Mouse (Mus musculus) liver, adult 2 months (tissue): ENCODE data around the gene Cog8.

Experiments used
- CTCF ChIP-seq: fragments of 200-500 bp; IDR thresholded peaks from 2 replicates; pipeline ENCODE4 v1.5.1; 2011; ENCODE audit warnings: low read depth, low read length, control low read depth
- POLR2A ChIP-seq: fragments of 200-500 bp; IDR thresholded peaks from 2 replicates; pipeline ENCODE4 v1.6.1; 2011; ENCODE audit warnings: low read length, control low read depth; ENCODE audit not compliant: insufficient read depth; ENCODE audit errors: extremely low read depth

DNA sequence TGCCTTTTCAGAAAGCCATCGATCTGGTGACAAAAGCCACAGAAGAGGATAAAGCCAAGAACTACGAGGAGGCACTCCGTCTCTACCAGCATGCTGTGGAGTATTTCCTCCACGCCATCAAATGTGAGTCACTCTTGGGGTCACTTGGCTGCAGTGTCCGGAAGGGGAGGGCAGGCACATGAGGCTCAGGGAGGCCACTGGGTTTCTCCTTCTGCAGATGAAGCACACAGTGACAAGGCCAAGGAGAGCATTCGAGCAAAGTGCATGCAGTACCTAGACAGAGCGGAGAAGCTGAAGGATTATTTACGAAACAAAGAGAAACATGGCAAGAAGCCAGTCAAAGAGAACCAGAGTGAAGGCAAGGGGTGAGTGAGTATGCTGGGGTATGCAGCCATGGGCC lies 19.9 kb downstream of the Cog8 start:
- no peak for TF ChIP-seq CTCF
- TF ChIP-seq POLR2A, result no peak
